Mouse (Mus musculus): ENCODE data around the gene Hoxa5.

Gene Hoxa5

DNA sequence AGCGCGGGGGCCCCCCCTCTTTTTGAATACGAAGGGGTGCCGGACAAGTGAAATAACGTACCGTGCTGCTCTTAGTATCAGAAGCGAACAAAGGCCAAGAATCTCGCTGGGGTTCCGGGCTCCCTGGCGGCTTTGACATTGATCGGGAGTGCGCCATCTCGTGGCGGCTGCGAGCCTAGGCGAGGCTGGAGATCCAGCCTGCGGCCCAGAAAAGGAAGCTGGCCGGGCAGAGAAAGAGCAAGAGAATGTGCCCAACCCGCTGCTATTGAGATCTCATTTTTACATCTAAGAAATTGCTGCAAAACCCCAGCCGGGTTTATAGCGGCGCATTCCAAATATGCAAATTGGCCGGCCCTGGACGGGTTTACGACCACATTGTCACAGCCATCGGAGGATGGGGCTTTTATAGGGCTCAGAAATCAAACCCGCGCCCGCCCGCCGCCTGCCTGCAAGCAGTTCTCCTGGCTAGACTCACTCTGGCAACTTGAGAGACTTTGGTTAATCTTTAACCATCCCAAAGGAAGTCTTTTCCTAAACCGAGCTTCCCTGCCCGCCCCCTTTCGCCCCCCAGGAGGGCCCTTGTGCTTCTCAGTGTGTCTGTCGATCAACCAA is 36.1 kb upstream of the Hoxa5 start, which contains the start of gene Hoxa10:
Gene Hoxa10 (minus strand): TSS at position 466 of the 612 bp plus-strand sequence.
- peak in 1 of 2 experiments; percentile 55 for DNase-seq (ENCODE audit: low spot score in 2 of 2)

DNA sequence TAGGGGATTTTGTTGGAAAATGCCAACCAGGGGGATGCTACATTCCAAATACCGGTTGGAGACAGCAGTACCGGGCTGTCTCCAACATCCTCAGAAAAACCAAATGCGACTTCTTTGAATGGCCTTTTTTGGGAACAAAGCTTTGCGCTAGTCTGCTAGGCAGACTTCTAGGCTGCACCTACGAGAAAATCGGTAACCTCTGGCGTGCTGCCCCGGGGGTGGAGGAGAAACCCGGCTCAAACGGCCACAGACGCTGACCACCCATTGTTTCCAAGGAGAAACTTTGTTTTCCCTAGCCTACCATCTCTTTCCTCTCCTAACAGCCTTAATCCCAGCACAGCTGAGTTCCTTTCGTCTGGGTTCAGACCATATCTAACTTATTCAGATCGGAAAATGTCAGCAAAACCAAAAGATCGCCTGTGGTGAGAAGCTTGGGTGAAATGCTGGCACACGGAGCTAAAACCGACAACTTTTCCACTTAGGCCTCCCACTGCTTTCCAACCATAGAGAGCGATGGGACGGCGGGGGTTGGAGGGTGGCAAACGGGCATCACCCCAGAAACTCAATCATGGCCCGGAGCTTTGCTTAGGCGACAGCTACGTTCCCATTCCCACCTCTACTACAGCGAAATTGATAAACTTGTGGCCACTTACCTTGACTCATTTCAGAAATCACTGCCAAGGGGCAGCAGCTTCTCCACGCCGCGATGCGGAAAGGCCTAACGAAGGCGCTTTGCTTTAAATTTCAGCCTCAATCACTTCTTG is 35.4 kb upstream of the Hoxa5 start:
- DNase-seq (ENCODE audit: low spot score in 2 of 2): no peak

DNA sequence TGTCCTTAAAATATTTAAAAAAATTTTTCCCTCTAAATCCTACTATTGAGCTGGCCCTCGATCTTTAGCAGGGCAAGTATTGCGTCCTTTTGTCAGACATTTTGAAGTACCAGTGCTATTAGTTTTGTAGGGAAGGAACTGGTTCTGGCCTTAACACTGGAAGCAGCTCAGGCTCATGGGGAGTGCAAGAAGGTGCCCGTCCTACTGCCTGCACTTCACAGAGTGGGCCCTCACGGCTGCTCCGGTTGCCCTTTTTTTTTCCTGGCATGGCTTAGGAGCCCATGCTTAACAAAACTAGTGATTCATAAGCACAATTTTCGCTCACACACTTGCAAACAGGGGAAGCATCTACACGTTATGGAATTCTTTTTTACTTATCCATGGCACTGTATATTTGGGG is 34.6 kb upstream of the Hoxa5 start:
- no peak for DNase-seq (ENCODE audit: low spot score in 2 of 2)

DNA sequence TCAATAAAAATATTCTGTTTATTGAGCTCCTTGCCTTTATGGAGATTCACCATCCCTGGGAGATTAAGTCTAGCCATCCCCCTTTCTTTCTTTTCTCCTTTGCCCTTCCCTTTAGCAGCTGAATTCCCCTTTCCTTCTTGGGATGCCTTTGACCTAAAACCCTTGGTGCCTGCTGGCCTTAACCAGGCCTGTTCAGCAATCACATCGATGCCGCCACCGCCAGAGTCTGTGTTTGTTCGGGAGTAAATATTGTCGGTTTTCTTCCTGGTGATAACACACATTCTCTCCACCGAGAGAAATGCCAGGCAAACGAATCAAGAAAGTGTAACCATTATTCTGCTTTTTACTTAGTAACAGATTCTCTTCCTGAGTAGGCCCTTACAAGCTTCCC is 33.8 kb upstream of the Hoxa5 start:
- DNase-seq (ENCODE audit: low spot score in 2 of 2): no peak

DNA sequence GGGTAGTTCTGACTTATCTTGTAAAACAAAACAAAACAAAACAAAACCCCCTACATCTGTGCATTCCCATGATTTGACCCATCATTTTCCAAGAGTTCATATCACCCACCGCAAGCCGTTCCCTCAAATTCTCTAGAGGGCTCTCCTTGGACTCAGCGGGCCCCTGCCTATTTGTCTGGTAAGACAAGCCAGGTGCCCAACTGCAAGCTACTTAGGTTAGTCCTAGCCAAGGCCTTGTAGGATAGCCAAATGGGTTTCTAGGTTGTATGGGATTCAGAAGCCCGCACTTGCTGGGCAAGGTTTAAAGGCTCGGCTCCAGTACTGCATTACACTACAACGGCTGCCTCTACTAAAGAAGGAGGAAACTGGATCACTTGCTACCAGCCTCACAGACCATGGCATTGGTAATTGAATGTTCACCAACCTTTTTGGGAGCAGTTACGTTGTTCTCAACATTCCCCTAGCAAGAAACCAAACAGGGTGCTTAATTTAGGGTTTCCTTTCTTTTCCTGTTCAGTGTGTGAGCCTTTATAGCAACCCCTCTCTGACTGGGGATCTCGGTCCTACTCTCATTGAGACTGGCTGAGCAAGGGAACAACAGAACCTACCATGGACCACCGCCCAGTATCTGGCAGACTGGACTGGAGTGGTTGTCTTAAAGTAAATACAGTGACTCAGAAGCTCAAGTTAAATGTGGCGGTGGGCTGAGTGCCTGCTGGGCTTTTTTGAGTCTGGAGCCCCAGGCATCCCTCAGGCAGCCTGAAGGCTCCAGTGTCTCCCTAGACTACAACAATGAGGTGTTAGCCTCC is 33.2 kb upstream of the Hoxa5 start:
- DNase-seq (ENCODE audit: low spot score in 2 of 2): no peak

DNA sequence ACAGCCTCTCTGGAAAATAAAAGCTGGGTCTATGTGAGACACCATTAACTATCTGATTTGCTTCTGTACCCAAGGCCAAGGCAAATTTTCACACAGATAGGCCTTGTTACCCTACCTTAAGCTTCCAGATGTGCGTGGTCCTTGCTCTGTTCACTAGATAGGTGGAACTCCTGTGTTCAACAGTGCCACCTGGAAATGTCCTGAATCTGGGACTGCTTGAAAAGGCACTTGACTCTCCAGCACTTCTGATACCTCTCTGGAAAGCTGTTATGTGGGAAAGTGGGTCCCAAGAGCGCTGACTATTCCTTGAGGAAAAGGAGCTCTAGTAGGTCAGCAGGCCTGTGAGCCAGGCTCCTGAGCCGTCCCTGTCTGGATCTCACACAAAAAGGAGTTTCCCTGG is 32.4 kb upstream of the Hoxa5 start:
- no peak for DNase-seq (ENCODE audit: low spot score in 2 of 2)

DNA sequence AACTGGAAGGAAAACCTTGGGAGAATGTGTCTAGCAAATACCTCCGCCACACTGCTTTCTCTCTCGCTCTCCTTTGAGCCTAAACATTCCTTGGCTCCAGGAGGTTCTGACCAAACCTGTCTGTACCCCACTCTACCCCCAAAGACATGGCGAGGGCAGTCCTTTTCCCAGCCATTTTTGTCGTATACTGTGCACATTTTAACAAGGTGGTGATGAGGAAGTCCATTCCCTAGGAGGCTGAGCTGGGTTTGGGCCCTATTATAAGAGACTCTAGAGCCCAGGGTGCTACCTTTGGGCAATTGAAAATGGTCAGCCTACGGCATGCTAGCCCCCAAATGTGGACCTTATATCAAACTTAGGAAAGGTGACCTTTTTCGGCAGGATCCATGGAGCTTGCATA is 31.5 kb upstream of the Hoxa5 start:
- no peak for DNase-seq (ENCODE audit: low spot score in 2 of 2)

DNA sequence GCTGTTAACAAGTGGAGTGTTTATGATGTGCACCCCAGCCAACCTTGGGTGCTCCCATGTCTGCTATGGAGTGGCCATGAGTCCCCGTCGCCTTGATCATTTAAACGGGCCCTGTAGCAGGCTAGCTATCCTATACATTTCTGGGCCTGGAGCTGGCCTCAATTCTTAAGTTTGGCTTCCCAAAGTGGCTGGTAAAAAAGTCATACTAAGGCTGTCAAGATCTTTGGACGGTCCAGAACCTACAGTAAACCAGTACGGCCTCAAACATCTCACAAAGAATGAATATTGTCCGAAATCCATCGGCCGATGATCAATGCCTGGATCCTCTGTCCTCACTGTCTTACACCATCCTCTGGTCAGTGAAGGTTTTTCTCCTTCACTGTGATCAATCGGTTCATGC is 30.9 kb upstream of the Hoxa5 start:
- DNase-seq (ENCODE audit: low spot score in 2 of 2): no peak

DNA sequence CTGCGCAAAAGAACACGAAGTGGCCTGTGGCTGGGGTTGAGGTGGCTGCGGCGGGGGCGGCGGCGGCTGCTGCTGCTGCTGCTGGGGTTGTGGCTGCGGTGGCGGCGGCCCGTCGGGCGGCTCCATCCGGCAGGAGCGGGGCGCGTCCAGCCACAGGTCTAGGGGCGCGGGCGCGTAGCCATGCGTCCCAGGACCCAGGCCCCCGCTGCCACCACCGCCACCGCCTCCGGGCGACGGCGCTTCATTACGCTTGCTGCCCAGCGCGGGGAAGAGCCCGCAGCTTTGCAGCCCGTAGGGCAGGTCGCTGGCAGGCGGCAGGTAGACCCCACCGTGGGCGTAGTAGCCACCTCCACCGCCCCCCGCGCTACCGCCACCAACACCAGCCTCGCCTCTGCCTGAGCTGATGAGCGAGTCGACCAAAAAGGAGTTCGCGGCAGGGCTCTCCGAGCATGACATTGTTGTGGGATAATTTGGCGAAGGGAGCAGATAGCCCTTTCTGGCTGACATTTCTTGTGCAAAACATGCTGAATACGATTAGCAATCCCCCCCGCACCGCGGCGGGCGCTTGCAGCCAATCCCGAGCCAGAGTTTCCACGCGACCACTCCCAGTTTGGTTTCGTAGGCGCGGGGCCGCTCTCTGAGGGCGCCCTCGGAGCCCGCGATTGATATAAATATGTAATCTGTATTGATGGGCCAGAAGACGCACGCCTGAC is 30.2 kb upstream of the Hoxa5 start:
- DNase-seq (ENCODE audit: low spot score in 2 of 2): peak in 1 of 2 experiments; percentile 15

DNA sequence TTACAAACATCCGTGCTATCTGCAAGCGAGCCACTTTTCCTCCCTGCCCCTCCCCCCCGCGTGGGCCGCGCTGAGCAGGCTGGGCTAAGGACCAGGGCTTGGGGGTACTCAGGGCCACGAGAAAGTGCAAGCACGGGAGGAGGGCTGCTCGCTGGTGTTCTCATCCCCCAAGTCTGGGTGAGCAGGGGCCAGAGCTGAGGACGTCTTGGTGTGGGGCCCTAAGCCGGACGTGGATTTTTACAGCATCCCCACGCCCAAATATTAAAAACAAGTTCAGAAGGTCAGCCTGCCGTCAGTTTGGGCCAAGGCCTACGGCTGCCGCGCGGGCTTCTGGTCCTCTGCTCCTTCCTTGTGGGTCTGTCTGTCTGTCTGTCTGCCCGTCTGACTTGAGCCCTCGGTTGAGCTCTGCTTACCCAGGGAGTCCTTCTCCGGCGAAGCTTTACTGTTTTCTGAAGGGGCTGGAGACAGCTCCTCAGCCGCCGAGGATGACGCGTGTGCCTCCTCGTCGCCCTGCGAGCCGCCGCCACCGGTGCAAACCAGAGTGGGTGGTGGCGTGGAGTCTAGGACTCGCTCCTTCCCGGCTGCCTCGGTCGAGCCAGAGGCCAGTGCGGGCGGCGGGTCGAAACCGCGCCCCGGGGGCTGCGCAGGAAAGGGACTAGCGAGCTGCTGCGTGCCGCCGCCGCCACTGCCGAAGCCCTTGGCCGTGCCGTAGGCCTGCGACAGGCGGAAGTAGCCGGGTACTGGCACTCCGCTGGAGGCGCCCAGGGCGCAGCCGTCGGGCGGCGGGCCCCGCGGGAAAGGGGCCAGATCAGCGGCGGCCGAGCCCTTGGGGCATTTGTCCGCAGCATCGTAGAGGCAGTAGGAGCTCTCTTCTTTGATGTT is 29.4 kb upstream of the Hoxa5 start:
- DNase-seq (ENCODE audit: low spot score in 2 of 2): peak in 1 of 2 experiments; percentile 21

DNA sequence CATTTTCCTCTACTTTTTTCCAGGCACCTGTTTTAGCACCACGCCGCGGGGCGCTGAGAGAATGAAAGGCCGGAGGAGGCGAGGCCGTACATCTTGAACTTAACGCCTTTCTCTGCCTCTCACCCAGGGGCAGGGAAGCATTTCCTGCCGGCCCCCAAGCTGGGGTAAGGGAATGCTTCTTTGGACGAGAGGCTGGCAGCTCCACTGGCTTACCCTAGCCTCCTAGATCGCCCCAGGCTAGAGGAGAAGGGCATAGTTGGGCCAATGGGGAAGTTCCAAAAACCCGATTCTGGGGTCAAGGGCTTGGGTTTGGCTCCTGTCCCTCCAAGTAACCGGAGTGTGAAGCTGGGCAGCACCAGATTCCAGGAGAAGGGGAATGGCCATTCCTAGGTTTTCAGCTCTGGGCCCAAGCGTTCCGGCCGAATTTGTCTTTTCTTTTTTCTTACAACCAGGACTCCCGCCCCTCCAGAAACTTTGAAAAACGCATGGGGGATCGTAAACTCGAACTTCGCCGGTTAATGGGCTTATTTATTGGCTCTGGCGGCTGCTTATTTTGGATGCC is 28.7 kb upstream of the Hoxa5 start:
- peak in 1 of 2 experiments; percentile 16 for DNase-seq (ENCODE audit: low spot score in 2 of 2)

DNA sequence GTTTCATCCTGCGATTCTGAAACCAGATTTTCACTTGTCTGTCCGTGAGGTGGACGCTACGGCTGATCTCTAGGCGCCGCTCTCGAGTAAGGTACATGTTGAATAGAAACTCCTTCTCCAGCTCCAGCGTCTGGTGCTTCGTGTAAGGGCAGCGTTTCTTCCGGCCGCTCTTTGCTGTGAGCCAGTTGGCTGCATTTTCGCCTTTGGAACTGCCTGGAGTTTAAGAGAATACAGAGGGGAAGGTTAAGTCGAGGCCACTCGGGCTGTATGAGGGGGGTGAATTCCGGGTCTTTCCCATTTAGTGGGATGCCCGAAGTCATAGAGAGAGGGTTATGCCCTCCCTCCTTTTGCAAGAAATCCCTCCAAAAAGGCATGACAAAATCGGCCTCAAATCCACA is 28.2 kb upstream of the Hoxa5 start:
- peak in 1 of 2 experiments; percentile 18 for DNase-seq (ENCODE audit: low spot score in 2 of 2)

DNA sequence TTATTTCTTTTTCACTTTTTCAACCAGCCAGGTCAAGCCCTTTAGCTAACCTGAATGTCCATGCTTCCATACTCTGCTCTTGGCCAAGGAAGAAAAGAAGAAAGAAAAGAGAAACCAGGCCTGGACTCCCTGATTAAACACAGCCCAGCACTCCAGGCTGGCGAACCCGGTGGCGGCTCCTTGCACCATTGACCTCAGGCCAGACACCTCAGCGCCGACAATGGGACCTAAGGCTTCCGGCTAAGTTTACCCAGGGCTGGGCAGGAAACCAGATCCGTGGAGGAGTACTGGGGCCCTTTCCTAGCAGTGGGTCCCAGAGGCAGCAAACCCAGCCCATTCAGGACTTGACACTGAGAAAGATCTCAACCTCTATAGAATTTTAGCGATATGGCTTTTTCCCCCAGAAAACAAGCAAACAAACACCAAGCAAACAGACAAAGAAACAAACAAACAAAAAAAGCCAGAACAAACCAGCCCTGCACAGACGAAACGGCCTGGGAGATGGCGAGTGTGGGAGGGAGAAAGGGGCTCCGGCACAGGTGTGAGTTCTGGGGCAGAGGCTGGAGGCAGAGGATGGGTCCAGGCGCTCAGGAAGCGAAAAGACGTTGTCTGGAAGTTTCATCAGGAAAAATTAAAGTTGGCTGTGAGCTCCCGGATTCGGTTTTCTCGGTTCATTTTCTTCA is 27.6 kb upstream of the Hoxa5 start:
- peak in 1 of 2 experiments; percentile 15 for DNase-seq (ENCODE audit: low spot score in 2 of 2)

DNA sequence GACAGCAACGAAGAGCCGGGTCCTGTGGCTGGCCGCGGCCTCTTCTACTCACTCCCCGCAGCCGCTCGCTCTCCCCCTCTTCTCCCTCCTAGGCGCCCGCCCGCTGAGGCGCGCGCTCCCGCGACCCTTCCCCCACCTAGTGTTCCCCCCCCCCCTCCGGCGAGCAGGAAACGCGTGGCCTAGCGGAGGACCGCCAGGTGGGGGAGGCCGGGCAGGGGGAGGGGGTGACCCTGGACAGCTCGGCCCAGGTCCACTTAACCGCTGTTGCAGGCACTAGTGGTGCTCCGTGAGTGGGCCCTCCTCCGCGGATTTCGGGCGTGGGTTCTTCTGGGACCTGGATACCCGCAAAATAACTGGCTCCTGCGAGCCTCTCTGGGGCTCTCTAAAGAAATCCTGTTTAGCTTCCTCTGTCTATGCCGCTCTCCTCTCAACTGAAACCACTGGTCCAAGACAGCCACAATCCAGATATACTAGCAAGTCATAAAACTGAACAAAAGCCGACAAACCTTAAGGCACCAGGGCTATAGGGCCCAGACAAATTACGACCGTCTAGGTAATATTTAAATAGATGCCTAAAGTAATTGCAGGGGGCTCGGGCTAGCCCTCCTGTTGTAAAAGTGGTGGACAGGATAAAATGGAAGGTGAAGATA is 26.3 kb upstream of the Hoxa5 start, which contains the start of gene Hoxa9:
Gene Hoxa9 (minus strand): TSS at position 574 of the 650 bp plus-strand sequence.
- DNase-seq (ENCODE audit: low spot score in 2 of 2): no peak

DNA sequence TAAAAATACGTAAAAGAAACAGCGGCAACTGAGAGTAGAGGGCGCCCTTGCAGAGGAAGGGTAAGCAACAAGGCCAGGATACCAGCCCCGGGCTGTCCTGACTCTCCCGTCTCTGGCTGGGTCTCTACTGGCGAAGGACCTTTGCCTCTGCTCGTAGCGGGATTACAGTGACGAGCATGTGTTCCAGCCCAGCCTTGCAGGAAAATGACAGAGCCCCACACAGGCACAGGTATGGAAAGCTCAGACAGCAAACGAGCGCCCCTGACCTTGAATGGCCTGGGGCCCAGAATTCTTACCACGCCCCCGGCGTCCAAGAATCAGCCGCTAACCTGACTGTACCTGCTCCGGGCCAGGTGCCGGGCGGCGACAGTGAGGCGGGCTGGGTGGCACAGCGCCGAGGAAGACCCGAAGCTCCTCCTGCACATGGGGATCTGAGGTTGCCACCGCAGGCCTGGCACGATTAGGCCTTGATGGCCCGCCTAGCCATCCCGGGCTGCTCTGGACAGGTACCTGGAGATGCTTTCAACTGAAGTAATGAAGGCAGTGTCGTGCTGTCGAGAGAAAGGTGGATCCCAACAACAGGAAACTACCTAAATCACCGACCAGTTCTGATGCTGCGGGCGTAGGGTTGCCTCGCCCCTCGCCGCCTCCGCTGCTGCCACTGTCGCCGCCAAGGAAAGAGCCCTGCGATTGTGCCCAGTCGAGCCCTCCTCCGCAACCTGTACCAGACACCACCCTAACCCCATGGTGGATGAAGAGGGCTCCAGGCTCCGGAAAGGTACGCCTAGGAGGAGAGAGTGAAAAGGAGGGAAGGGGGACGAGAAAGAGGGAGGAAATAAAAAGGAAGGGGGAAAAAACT is 25.4 kb upstream of the Hoxa5 start:
- DNase-seq (ENCODE audit: low spot score in 2 of 2): no peak

DNA sequence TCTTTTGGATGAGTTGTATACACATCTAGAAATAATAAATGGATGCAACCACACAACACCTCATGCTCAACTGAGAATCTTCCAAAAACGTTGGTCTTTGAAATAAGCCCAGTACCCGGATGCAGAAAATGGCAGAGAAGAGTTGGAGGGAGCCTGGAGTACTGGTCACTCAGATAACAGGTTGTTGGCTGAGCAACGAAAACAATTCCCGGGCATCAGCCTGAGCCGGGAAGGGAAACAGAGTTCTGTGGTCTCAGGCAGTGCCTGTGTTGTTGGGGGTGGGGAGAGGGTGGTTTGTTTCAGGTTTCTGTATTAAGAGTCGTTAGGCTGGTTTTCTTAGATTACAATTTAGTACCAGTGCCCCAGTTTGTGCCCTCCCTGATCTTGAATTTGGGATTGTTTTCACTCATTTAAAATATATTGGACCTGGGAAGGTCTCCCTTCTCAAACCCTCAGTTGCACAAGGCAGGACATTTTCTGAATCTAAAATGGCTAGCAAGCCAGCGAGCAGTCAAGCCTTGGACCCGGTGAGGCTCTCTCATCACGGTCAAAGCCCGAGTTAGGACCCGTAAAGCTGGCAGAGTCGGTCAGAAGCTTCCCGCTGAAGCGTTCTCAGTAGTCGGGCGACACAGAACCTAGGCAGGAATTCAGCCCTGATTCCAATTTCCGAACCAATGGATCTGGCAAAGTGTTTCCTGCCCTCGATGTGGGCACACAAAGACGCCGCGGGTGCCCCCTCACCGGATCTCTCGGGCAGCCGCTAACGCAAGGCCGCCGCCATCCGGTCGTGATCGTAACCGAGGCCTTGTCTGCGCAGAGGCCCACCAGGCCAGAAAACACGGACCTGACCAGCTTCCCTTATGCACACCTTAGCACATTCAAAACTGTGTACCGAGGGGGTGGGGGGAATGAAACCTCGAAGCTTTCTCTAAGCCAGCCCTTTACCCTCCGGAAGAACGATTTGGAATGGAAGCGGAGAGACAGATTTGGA is 24.4 kb upstream of the Hoxa5 start:
- no peak for DNase-seq (ENCODE audit: low spot score in 2 of 2)

All from right cerebral cortex, postnatal 10 days (tissue).